Mouse (Mus musculus) stomach, adult 2 months (tissue): Measurements from ENCODE around the gene Gm9125. TPM values are rescaled to one million over a fixed set of nuclear protein-coding genes. Genes with fewer than 3 reads are reported as not detected.

Experiments
- polyA plus RNA-seq: library from polyadenylated mRNA; depleted of rRNA; stranded (reverse); fragments of >200 nt; gene quantifications from 2 replicates; pipeline ENCODE4 v1.2.3, GENCODE M21; 2012; rRNA removed

The Gm9125 gene
- not detected in 2 replicates for polyA plus RNA-seq

GRCm38 (mm10) chr3:94054785-94055184 lies at the start of gene Gm9125:
Gene Gm9125, minus strand, starts transcription at chr3:94054885.

DNA sequence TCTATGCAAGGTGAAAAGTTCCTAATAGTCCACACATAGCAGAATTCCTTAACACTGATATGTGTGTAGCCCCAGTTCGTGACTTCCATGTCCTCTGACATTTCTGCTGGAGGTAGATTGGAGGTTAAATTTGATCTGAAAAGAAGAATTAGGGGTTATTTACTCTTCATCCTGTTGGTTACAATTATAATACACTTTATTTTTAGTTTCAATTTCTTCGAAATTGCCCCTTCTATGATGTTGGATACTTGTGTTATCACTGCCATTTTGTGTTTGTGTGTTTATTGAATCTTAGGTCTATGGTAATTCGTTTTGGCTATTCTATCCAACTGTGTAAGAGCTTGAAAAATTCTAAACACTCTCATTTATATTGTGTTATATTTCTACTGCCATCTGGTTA lies 17.9 kb upstream of the Gm9125 start, which contains the start of gene Gm10697:
Gene Gm10697, minus strand, starts transcription at position 101 of the 400 bp plus-strand sequence.

Other genes with a start within 250 kb of the Gm9125 start
- gene Tdpoz3, start 228.9 kb downstream of the Gm9125 start, polyA plus RNA-seq, result not detected in 2 replicates
- gene Gm9117, start 111.3 kb downstream of the Gm9125 start, polyA plus RNA-seq, result 0.09 TPM in 1 of 2 replicates, not detected in the other
- gene Tdpoz5, start 93.6 kb downstream of the Gm9125 start, polyA plus RNA-seq, result not detected in 2 replicates
- not detected in 2 replicates for gene Gm10697, start 17.8 kb upstream of the Gm9125 start, polyA plus RNA-seq
- not detected in 2 replicates for gene Gm10696, start 123.3 kb upstream of the Gm9125 start, polyA plus RNA-seq
- not detected in 2 replicates for gene Gm5286, start 141.8 kb upstream of the Gm9125 start, polyA plus RNA-seq
- gene Gm4778, start 209.2 kb upstream of the Gm9125 start, polyA plus RNA-seq, result not detected in 2 replicates